Mouse (Mus musculus) forebrain, embryonic 12.5 days (tissue): ENCODE data around the gene Pnn. TPM values are rescaled to one million over a fixed set of nuclear protein-coding genes. Genes with fewer than 3 reads are reported as not detected.
A peak's percentile ranks its signal among the peaks of the same experiment; 100 is the strongest.
"Not testable (repeated sequence)": the region's sequence is repeated elsewhere in the genome, so short reads cannot be mapped to it uniquely, and the experiment has no call there.

ENCODE experiments used
- ATAC-seq: fragments of 200-750 bp; cut with Nextera tagmentation; 2 replicates; pipeline ENCODE4 v1.8.0; 2017; ENCODE audit warnings: moderate TSS enrichment; ENCODE audit not compliant: low FRiP score
- H3K27ac ChIP-seq: fragments of 300-500 bp; sonication (generic); 2 replicates; pipeline ENCODE4 v1.5.1; 2016; ENCODE audit warnings: mild to moderate bottlenecking
- H3K27me3 ChIP-seq: fragments of 300-500 bp; sonication (generic); 2 replicates; pipeline ENCODE4 v1.6.1; 2016; ENCODE audit warnings: mild to moderate bottlenecking
- H3K36me3 ChIP-seq: fragments of 300-500 bp; sonication (generic); replicated peaks from 2 replicates; pipeline ENCODE4 v1.6.1; 2016; ENCODE audit warnings: mild to moderate bottlenecking
- H3K4me1 ChIP-seq: fragments of 300-500 bp; sonication (generic); 2 replicates; pipeline ENCODE4 v1.6.1; 2016
- H3K4me2 ChIP-seq: fragments of 300-500 bp; sonication (generic); 2 replicates; pipeline ENCODE4 v1.6.1; 2016; ENCODE audit warnings: mild to moderate bottlenecking, moderate library complexity
- H3K4me3 ChIP-seq: fragments of 300-500 bp; sonication (generic); replicated peaks from 2 replicates; pipeline ENCODE4 v1.5.1; 2016; ENCODE audit warnings: mild to moderate bottlenecking
- H3K9ac ChIP-seq: fragments of 300-500 bp; sonication (generic); 2 replicates; pipeline ENCODE4 v1.6.1; 2016; ENCODE audit warnings: mild to moderate bottlenecking
- H3K9me3 ChIP-seq: fragments of 300-500 bp; sonication (generic); 2 replicates; pipeline ENCODE4 v1.6.1; 2016
- WGBS: fragments of 180-500 bp; shearing (Covaris S2); methylation state at CpG from one replicate; pipeline ENCODE4 v1.1.7; 2016; 5-methylcytosine and 5-hydroxymethylcytosine counted together
- polyA plus RNA-seq: library from polyadenylated mRNA; unstranded; fragments of >200 nt; fragmentation: Nextera tagmentation; extraction: Ambion mirVana; gene quantifications from 2 replicates; pipeline ENCODE4 v1.2.1, GENCODE M21; 2016

The Pnn gene
- polyA plus RNA-seq, 1 experiment from 2014 or later, result 130 TPM

GRCm38 (mm10) chr12:59056222-59056621, 10.5 kb upstream of the Pnn start:
- no peak for ATAC-seq
- no peak overlapping the region for H3K9ac ChIP-seq
- peaks cover 18% of the 10 kb centered on the region for H3K4me1 ChIP-seq
- no peak overlapping the region for H3K4me3 ChIP-seq
- peaks cover 29% of the 10 kb centered on the region for H3K36me3 ChIP-seq
- no peak overlapping the region for H3K27ac ChIP-seq
- no peaks in the 10 kb centered on the region for H3K9me3 ChIP-seq
- H3K27me3 ChIP-seq, result no peaks in the 10 kb centered on the region
- WGBS, result 96% methylated on average over 11 of the region's 11 CpGs
- no peak overlapping the region for H3K4me2 ChIP-seq

- Histone ChIP-seq H3K36me3 (peaks cover 29% of the 10 kb centered on the region), H3K4me1 (peaks cover 18% of the 10 kb centered on the region)
- H3K4me3 ChIP-seq, ATAC-seq, H3K27me3 ChIP-seq, H3K9ac ChIP-seq, H3K9me3 ChIP-seq, H3K4me2 ChIP-seq, H3K27ac ChIP-seq: not testable (repeated sequence)
- 87% methylated on average over 5 of the region's 5 CpGs for WGBS
Measured at GRCm38 (mm10) chr12:59058242-59058641, 8.4 kb upstream of the Pnn start.

GRCm38 (mm10) chr12:59060322-59060721, 6.4 kb upstream of the Pnn start:
- H3K4me1 ChIP-seq, result peaks cover 18% of the 10 kb centered on the region
- 68% methylated on average over 4 of the region's 4 CpGs for WGBS

GRCm38 (mm10) chr12:59060993-59061595, 5.6 kb upstream of the Pnn start, which contains the start of gene Trappc6b:
Trappc6b (minus strand) TSS chr12:59061472.
- H3K9me3 ChIP-seq, result no peaks in the 10 kb centered on the region
- peak within 1 kb of the TSS; percentile 88 for H3K4me3 ChIP-seq
- peak within 1 kb of the TSS; percentile 70 for H3K4me2 ChIP-seq
- under 1% methylated on average over 49 of the region's 49 CpGs for WGBS
- H3K9ac ChIP-seq, result peak within 1 kb of the TSS; percentile 90
- H3K27ac ChIP-seq, result peak within 1 kb of the TSS; percentile 91
- no peaks in the 10 kb centered on the region for H3K27me3 ChIP-seq
- H3K36me3 ChIP-seq, result peaks cover 13% of the 10 kb centered on the region
- ATAC-seq, result peak; percentile 97
- H3K4me1 ChIP-seq, result peaks cover 20% of the 10 kb centered on the region

More at GRCm38 (mm10) chr12:59060322-59060721, 6.4 kb upstream of the Pnn start:
- Histone ChIP-seq H3K36me3 (peaks cover 18% of the 10 kb centered on the region), H3K4me3 (peak overlapping the region; percentile 88), H3K4me2 (peak overlapping the region; percentile 70), H3K27me3 (no peaks in the 10 kb centered on the region), H3K27ac (no peak overlapping the region), H3K9ac (peak overlapping the region; percentile 90), H3K9me3 (no peaks in the 10 kb centered on the region)
- no peak for ATAC-seq

- Histone ChIP-seq H3K27me3 (no peaks in the 10 kb centered on the region), H3K9me3 (no peaks in the 10 kb centered on the region)
- WGBS, result 82% methylated on average over 8 of the region's 8 CpGs
Measured at GRCm38 (mm10) chr12:59064837-59065236, 1.8 kb upstream of the Pnn start.

GRCm38 (mm10) chr12:59065776-59066175, 908 bp upstream of the Pnn start:
- Histone ChIP-seq H3K27ac (peak overlapping the region; percentile 85; the same call in 1 of the 2 replicates), H3K27me3 (no peaks in the 10 kb centered on the region), H3K4me1 (peaks cover 14% of the 10 kb centered on the region), H3K36me3 (peaks cover 26% of the 10 kb centered on the region), H3K9ac (no peak overlapping the region), H3K9me3 (no peaks in the 10 kb centered on the region), H3K4me3 (peak overlapping the region; percentile 99), H3K4me2 (peak overlapping the region; percentile 58)
- 74% methylated on average over 3 of the region's 3 CpGs for WGBS
- no peak for ATAC-seq

More at GRCm38 (mm10) chr12:59064837-59065236, 1.8 kb upstream of the Pnn start:
- Histone ChIP-seq H3K4me2 (no peak overlapping the region), H3K36me3 (peaks cover 16% of the 10 kb centered on the region), H3K4me3 (no peak overlapping the region), H3K9ac (no peak overlapping the region), H3K27ac (no peak overlapping the region), H3K4me1 (peaks cover 23% of the 10 kb centered on the region)
- ATAC-seq, result no peak

GRCm38 (mm10) chr12:59067095-59067494, 411 bp downstream of the Pnn start:
- WGBS, result under 1% methylated on average over 41 of the region's 41 CpGs
- Histone ChIP-seq H3K4me2 (peak overlapping the region; percentile 61), H3K4me3 (peak overlapping the region; percentile 99), H3K9me3 (no peaks in the 10 kb centered on the region), H3K9ac (peak overlapping the region; percentile 97), H3K4me1 (peaks cover 14% of the 10 kb centered on the region), H3K27me3 (no peaks in the 10 kb centered on the region), H3K36me3 (peaks cover 39% of the 10 kb centered on the region), H3K27ac (peak overlapping the region; percentile 89)
- ATAC-seq, result peak; percentile 66; the same call in 1 of the 2 replicates

- H3K4me3 ChIP-seq, result no peak overlapping the region
- no peaks in the 10 kb centered on the region for H3K27me3 ChIP-seq
- H3K27ac ChIP-seq, result no peak overlapping the region
- peaks cover 45% of the 10 kb centered on the region for H3K36me3 ChIP-seq
- no peaks in the 10 kb centered on the region for H3K9me3 ChIP-seq
- H3K4me1 ChIP-seq, result peaks cover 14% of the 10 kb centered on the region
- H3K4me2 ChIP-seq, result no peak overlapping the region
- H3K9ac ChIP-seq, result no peak overlapping the region
- 92% methylated on average over 13 of the region's 13 CpGs for WGBS
- ATAC-seq, result no peak
Measured at GRCm38 (mm10) chr12:59068791-59069190, 2.1 kb downstream of the Pnn start.

GRCm38 (mm10) chr12:59072286-59072685, 5.6 kb downstream of the Pnn start:
- WGBS, result 94% methylated on average over 11 of the region's 11 CpGs
- no peak for ATAC-seq
- Histone ChIP-seq H3K27ac (no peak overlapping the region), H3K4me2 (no peak overlapping the region), H3K4me3 (no peak overlapping the region), H3K4me1 (peaks cover 11% of the 10 kb centered on the region), H3K9me3 (no peaks in the 10 kb centered on the region), H3K9ac (no peak overlapping the region), H3K27me3 (no peaks in the 10 kb centered on the region), H3K36me3 (peaks cover 53% of the 10 kb centered on the region)

- no peak overlapping the region for H3K4me3 ChIP-seq
- H3K9me3 ChIP-seq, result no peaks in the 10 kb centered on the region
- H3K27me3 ChIP-seq, result no peaks in the 10 kb centered on the region
- no peak for ATAC-seq
- H3K4me2 ChIP-seq, result no peak overlapping the region
- no peaks in the 10 kb centered on the region for H3K4me1 ChIP-seq
- peaks cover 43% of the 10 kb centered on the region for H3K36me3 ChIP-seq
- no peak overlapping the region for H3K27ac ChIP-seq
- no peak overlapping the region for H3K9ac ChIP-seq
- WGBS, result 90% methylated on average over 3 of the region's 3 CpGs
Measured at GRCm38 (mm10) chr12:59074052-59074451, 7.4 kb downstream of the Pnn start.

GRCm38 (mm10) chr12:59076996-59077395, 10.3 kb downstream of the Pnn start:
- no peak overlapping the region for H3K4me3 ChIP-seq
- WGBS, result 91% methylated on average over 3 of the region's 3 CpGs
- no peak overlapping the region for H3K4me2 ChIP-seq
- no peak overlapping the region for H3K27ac ChIP-seq
- H3K4me1 ChIP-seq, result no peaks in the 10 kb centered on the region
- H3K36me3 ChIP-seq, result peaks cover 19% of the 10 kb centered on the region
- no peak for ATAC-seq
- H3K9ac ChIP-seq, result no peak overlapping the region
- no peaks in the 10 kb centered on the region for H3K9me3 ChIP-seq
- H3K27me3 ChIP-seq, result no peaks in the 10 kb centered on the region

GRCm38 (mm10) chr12:59077883-59078282, 11.2 kb downstream of the Pnn start:
- H3K36me3 ChIP-seq, result peaks cover 11% of the 10 kb centered on the region
- no peak overlapping the region for H3K4me3 ChIP-seq
- H3K27me3 ChIP-seq, result no peaks in the 10 kb centered on the region
- no peaks in the 10 kb centered on the region for H3K4me1 ChIP-seq
- WGBS, result 97% methylated on average over 3 of the region's 3 CpGs
- no peak for ATAC-seq
- no peak overlapping the region for H3K4me2 ChIP-seq
- H3K27ac ChIP-seq, result no peak overlapping the region
- H3K9me3 ChIP-seq, result no peaks in the 10 kb centered on the region
- no peak overlapping the region for H3K9ac ChIP-seq

- Histone ChIP-seq H3K27me3 (no peaks in the 10 kb centered on the region), H3K36me3 (0 out of 2 replicates have a peak, but pooled peaks cover 4% of the 10 kb centered on the region), H3K4me1 (no peaks in the 10 kb centered on the region), H3K9me3 (no peaks in the 10 kb centered on the region), H3K27ac (no peak overlapping the region), H3K4me3 (no peak overlapping the region), H3K4me2 (no peak overlapping the region), H3K9ac (no peak overlapping the region)
- no peak for ATAC-seq
- WGBS, result 85% methylated on average over 4 of the region's 4 CpGs
Measured at GRCm38 (mm10) chr12:59080461-59080860, 13.8 kb downstream of the Pnn start.
